Mouse (Mus musculus) ZHBTc4 (cell line): ENCODE results near the gene Adamts17.

Experiments
- DNase-seq: peaks from one replicate; pipeline ENCODE4 v3.0.0-alpha.2; 2011; ENCODE audit warnings: low read depth, low spot score

The Adamts17 gene

DNA sequence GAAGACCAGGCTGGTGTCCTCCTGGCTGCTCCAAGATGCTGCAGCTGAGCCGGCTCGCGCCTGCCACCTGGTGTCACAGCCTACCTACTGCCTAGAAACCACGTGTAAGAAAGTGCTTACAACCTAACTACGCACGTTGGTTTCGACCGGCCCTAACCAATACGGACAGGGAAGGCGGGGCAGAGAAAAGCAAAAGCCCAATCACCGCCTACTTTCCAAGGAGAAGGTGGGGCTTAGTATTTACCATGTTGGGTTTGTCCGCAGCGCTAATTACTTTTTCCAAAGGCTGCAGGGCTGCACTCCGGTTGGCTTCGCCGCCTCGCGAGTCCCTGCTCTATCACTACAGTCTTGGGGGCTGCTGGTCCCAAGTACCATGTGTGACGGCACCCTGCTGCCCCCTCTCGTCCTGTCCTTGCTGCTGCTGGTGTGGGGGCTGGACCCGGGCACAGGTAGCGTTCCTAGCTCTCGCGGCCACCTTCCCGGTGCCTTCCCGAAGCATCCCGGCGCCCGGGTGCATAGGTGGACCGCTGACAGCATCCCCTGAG, at the start of gene Adamts17:
TSS of gene Adamts17 (plus strand) at position 273 of the 545 bp plus-strand sequence.
- peak; percentile 98 for DNase-seq

DNA sequence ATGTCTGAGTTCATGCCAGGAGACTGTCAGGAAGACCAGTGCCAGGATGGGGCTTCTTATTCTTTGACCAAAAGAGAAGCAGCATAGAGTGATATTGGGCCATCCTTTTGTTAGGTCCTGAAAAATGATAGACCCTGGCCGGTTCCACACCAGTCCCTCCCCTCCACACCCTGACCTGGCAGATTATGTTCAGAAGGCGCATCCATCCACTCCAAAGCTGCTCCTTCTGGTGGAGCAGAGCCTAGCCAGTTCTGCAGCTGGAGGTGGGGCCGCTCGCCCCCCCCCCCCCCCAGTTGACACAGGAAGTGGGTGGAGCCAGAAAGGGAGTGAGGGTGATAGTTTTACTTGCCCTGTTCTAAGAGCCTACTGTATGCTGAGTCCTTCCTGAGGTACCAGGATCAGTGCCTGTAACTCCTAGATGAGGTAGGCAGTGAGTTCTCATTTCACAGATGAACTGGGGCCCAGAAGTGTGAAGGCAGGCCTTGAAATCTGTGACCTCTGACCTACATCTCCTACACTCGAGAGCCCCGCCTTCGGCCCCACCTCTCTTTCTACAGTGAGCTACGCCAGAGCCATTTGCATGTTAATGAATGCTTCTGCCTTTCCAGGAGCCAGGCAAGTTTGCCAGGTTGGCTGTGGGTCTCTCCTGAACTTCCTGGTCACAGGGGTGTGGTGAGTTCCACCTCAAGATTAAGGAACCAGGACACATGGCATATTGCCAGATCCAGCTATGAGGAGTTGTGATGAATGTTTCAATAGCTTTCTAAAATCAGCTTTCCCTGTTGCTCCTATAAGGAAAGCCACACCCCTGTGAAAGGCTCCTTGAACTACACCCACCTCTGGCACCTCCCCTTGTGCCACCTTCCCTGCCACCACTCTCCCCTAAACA, 49.4 kb upstream of the Adamts17 start:
- DNase-seq, result peak; percentile 85

DNA sequence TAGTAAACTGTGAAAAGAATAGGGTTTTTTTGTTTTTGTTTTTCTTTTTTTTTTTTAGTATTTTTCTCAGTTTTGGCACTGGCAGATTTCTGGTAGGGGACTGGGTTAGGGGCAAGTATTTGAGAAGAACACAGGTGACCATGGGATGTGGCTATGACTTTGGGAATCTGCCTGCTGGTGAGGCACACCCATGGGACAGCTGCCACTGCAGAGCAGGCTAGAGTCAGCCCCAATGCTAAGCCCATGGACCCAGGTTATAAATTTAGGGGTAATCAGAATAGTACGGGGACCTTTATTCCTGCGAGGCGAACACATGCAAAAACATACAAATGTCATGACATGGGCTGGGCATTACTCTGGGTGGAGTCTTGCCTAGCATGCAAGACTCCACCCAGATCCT, 48.5 kb upstream of the Adamts17 start:
- DNase-seq, result no peak

DNA sequence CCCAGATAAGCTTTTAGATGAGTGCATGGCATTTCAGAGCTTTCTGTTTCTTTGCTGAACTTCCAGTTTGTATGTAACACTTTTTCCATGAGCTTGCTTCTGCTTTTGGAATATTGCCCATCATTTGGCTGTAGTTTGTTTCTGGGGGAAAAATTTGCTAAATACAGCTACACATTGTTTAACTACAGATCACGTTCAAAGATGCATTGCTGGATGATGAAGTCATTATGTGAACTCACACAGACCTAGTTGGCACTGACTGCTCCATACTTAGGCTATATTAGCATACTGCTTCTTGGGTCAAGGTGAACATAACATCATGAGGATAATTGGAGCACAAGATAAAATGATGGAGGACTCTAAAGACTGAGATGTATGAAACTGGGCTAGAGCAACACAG, 42.6 kb upstream of the Adamts17 start:
- DNase-seq, result no peak

DNA sequence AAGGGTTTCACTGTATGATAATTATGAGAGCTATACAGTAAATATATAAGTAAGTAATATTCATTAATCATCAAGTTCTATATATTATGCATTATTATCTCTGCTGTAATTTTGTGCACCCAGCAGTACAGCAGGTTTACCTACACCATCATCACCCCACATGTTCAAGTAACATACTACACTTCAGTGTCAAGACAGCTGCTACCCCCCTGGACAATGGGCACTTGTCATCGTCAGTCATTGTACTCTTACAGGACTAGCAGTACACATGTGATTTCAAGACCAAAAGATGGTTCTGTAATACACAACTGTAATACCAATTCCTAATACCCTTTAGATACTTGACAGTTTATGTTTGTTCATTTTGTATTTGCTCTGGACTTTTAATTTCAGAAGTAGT, 42.2 kb upstream of the Adamts17 start:
- DNase-seq, result no peak

DNA sequence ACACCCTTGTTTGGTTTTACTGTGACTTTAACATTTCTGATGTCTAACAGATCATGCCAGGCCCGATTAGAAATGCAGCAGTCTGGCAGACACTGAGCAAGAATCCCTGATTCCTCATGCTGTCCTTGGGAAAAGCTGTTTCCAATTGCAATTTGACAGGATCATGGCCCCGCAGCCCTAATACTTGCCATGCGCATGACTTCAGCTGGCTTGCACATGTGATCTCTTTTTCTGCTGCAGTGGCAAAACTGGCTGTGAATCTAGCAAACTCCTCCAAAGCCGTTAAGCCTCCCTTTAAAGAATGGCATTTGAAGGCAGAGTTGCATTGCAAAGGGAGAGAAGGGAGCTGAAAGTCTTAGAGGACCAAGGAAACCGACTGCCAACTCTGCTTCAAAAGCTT, 40.7 kb upstream of the Adamts17 start:
- DNase-seq, result no peak

DNA sequence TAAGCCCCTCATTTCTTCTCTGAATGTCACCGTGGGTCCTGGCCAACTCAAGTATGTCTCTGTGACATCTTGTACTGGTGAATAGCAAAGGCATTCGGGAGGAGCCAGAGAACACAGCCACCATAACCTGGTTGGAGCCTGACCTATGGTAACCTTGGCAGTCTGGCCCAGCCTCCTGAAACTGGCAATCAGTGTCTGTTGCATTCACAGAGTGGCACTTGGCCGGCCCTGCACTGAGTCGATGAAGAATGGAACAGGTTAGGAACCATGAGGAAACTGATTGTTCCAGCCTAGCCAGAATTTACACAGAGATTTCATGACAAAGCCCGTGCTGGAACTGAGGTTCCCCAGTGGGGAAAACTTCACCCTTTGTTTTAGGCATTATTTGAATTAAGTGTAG, 38.8 kb upstream of the Adamts17 start:
- no peak for DNase-seq

DNA sequence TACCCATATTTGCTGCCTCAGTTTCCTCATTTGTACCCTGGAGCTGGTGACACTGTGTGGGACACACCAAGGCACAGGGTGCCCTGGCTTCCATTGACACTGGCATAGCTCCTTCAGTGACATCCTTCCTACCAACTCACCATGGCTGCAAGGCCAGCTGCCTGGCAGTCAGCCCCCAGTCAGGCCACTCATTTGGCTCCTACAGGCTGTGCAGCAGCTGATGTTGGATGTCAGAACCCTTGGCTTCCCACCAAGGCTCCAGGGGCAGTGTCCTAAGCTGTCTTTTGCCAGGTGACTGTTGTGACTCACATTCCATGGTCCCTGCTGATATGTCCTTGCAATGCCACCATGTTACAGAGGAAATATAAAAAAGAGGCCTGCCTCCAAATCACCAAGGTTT, 37.8 kb upstream of the Adamts17 start:
- no peak for DNase-seq

DNA sequence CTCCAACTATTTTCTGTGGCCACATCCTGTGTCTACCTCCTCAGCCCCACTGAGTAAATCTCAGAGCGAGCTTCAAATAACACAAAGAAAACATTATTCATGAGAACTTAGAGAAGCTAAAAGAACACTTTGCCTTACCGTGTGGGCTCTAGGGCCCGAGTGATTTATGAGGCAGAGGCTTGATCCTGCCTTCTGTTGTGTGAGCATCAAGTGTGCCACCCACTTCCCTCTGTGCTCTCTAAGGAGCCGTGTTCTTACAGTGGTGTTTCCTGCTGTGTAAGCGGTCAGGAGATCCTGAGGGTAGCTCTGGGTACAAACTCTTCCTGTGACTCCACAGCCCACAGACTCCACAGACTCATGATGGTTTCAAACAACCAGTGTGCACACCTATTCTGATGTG, 35.7 kb upstream of the Adamts17 start:
- DNase-seq, result no peak

DNA sequence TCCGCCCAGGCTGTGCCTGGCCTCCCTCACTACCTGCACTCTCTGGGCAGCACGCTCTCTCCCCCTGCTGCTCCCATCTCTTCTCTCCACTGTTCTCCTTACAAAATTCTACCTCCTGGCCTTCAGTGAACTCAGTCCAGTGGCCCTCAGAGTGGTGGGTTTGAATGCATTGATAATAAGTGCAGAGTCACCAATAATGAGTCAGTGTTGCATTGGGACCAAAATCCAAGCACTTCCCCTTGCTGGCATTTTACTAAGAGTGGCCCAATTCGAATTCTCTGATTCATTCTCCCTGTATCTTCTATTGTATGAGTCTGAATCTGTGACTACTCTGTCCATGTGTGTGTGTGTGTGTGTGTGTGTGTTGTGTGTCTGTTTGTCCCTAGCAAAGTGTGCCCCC, 32.7 kb upstream of the Adamts17 start:
- no peak for DNase-seq

DNA sequence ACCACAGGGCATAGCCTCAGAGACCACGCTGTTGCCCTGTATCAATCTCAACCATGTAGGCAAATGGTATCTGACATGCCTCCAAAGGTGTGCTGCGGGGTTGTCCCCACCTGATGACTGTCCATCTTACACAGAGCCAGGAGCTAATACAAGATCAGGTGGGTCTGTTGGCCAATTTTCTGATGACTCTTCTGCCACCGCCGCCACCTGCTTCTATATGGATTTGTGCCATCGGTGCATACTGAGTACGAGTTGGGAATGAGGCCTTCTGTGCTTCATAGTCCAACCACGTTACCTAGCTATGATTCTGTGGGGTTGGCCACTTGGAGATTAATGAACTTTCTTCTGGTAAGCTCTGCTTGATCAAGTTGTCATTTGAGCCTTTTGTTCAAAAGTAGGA, 29.1 kb upstream of the Adamts17 start:
- DNase-seq, result no peak

DNA sequence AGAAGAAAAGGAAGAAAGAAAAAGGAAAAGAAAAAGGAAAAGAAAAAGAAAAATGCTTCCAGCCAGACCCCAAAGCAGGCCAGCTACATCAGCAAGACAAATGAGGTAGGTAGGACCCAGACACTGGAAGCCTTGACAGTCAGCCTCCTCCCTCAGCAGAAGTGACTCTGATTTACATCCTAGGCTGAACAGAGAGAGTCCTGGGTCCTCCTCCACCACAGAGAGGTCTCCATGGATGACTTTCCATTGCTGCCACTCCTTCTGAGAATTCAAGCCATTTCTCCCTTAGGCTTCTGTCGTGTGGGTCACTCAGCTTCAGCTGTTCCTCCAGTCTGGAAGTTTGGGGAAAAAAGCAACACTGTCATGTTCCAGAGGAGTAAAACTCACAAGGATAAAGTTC, 28.2 kb upstream of the Adamts17 start:
- no peak for DNase-seq

DNA sequence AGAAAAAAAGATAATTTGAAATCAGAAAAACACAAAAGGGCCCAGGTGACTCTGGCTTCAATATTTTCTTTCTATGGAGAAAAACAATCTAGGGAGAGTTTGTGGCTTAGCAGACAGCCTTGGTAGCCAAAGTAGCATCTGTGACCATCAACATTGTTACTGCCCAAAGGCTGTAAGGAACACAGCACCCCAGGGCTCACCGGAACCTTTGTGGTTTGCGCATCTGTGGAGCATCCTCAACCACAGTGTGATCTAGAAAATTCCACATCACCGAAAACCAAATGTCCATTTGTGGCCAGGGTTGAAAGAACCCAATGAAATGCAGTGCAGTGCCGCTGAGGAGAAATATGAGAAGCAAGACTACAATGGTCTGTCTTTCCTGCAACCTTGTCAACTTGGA, 27.2 kb upstream of the Adamts17 start:
- DNase-seq, result no peak

DNA sequence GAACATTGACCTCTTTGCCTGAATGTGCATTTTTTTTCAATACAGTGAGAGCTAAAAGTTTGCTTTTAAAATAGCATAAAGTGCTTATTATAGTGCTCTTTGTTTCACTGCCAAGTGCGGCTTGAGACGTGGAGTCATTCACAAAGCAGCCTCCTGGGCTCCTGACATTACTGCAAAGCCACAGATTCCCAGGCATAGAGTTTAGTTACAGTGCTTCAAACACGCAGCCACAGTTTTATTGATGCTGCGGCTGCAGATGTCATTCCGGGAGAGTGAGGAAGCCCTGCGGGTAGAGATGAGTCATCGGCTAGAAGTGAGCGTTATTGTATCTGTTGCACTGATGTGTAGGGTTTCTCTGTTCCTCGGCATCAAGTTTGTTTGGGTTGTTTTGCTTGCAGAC, 26.8 kb upstream of the Adamts17 start:
- no peak for DNase-seq

DNA sequence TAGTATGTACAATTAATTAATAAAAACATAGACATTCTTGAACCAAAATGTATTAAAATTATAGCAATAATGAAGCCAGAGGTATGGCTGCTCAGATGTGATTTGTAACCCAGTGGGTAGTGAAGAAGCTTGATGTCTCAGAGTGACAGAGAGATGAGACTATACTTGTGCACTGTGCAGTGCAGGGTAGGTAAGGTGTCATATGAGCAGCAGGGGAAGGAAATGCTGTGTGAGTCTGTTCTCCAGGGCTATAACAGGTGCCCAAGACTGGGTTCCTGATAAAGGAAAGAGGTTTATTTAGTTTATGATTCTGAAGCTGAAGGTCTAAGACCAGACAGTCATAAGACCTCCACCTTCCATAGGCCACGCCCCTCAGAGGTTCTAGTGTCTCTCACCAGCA, 26.4 kb upstream of the Adamts17 start:
- no peak for DNase-seq

DNA sequence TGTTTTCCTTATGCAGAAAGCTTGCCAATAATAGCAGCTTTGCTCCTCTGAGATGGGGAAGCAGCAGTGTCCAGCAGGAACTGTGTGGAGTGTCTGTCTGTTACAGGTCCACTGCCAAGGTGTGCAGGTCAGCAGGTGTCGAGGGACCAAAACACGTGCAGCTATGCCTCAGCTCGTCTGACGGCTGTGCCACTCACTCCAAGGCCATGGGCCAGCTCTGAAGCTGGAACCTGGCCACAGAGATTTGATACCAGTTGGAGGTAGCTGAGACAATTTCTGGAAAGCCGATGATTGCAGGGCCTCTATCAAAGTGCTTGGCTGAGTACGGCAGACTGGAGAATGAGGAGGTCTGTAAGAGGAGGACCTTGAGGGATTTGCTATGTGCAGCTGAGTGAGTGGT, 24.0 kb upstream of the Adamts17 start:
- no peak for DNase-seq

DNA sequence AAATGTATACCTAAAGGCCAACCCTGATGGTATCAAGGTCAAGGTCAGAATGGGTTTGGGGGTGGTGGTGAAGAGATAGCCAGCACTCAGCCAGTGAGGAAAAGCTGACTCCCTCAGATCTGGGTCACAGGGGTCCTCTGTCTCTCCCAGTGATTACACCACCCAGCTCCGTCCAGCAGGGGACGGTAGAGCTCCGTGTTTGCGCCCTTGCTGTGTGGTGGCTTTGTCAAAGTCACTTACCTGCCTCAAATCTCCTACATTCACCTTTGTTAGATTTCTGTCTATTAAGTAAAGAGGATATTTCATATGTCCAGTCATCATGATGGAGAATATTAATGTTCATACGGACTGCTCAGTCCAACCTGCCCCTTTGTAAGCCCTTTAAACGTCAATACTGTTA, 19.5 kb upstream of the Adamts17 start:
- DNase-seq, result peak; percentile 32

DNA sequence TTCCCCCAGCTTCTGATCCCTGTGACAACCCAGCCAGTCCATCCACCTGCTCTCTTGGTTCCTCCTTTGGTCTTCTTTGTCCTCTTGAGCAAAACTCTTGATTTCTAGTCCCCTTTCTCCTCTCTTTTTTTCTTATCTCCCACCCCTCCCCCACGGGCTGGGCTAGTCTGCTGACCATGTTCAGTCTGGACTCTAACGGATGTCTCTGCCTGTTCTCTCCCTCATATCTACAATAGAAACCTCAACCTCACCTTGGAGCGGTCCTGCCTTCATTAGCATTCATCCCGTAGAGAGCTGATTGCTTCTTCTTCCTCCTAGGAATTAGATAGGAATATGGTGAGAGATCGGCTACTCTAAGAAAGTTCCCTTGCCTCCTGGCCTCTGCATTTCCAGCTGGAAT, 8.7 kb upstream of the Adamts17 start:
- DNase-seq, result no peak

DNA sequence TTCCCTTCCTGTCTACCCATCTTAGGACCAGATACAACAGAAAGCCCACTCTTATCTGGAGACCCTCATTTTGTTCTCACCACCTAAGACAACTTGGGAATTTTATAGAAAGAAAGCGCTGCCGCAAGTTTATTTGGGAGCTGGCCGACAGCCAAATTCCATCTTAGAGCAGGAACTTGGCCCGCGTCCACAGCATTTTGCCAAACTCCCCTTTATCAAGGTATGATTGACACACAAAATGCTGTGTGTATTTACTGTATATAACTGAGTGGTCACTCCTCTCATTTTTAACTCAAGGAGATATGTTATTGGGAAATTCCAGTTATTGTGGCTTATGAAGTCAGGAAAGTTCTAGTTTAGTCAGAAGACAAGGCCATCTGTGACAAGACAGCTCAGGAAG, 8.2 kb upstream of the Adamts17 start:
- no peak for DNase-seq

DNA sequence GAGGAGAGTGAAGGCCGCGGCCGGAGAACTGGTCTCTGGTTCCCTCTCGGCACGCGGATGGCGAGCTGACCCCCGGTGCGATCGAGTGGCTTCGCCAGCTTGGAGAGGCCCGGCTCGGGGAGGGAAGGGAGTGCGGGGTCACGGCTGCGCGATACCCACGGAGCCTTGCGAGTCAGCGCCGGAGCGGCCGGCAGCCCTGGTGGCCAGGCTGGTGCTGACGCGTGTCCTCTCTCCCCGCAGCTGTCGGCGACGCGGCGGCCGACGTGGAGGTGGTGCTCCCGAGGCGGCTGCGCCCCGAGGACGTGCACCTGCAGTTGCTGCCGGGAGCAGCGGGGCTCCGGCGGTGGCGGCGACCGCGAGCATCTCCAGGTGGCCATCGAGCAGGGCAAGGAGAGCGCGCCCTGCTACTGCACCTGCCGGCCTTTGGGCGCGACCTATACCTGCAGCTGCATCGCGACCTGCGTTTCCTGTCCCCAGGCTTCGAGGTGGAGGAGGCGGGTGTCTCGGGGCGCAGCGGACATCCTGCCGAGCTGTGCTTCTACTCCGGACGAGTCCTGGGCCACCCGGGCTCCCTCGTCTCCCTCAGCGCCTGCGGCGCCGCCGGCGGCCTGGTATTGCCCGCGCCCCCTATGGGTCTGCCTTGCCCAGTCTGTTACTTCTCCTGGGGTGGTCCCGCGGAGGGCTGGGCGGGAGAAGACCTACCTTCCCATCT, 629 bp downstream of the Adamts17 start:
- DNase-seq, result peak; percentile 57

DNA sequence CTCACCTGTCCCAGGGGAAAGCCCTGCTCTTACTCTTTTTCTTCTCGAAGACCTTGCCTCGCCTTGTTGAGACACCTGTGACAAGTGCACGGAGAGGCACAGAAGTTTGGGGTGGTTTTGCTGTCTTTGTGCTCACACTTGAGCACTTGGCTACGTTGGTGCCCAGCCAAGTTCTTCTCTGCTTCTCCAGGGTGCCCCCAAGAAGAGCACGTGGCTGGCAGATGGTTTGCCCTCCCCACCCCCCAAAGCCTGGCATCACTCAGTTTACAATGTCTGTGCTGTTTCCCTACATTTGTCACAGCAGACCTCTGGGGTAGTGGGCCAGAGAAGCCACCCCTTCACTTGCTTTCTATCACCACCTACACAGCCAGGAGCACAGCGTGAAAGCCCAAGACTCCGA, 1.6 kb downstream of the Adamts17 start:
- DNase-seq, result no peak

DNA sequence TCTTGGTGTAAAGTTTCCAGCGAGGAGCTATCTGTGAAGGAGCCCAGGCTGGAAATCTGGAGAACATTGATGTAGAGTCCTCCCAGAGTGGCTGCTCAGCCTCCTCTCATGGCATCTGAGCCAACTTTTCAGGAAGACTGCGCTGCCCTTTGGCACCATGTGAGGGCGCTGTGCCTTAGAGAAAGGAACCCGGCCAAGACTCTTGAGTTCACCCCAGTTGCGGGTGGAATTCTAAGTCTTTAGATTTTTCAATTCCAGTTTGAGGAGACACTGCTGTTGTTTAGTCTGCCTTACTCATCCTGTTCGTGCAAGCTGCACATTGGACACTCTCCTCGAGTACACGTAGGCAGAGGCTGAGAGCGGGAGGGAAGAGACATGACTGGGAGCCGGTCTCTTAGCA, 2.5 kb downstream of the Adamts17 start:
- DNase-seq, result peak; percentile 76

DNA sequence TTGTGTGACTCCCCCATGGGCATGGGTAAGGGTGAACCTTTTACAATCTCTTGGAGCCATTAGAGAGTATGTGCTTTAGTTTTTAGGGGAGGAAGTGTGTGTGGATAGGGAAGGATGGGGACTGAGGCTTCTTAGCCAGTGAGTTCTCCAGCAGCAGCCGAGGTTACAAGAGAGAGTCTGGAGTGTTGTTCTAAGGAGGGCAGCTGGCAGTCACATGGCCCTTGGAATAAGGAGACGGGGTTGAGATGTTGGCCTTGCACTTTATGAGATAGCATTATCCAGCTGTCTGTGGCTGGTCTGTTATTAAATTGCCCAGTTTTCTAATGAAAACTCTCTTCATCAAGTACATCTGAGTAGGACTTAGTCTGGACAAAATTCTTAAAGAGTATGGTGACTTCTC, 4.3 kb downstream of the Adamts17 start:
- DNase-seq, result no peak
